Mouse (Mus musculus) stomach, embryonic 16.5 days (tissue): ENCODE data around the gene Rhoj. TPM values are rescaled to one million over a fixed set of nuclear protein-coding genes. Genes with fewer than 3 reads are reported as not detected.

Source experiments
- ATAC-seq: fragments of 200-750 bp; cut with Nextera tagmentation; 2 replicates; pipeline ENCODE4 v1.8.0; 2017; ENCODE audit warnings: moderate number of reproducible peaks, moderate TSS enrichment; ENCODE audit not compliant: insufficient read depth, low FRiP score
- H3K27ac ChIP-seq: fragments of 300-500 bp; sonication (generic); 2 replicates; pipeline ENCODE4 v1.5.1; 2014; ENCODE audit warnings: low read length
- H3K27me3 ChIP-seq: fragments of 300-500 bp; sonication (generic); 2 replicates; pipeline ENCODE4 v1.6.1; 2014; ENCODE audit warnings: low read length, control low read depth, mixed read lengths; ENCODE audit not compliant: control insufficient read depth, insufficient read depth
- H3K36me3 ChIP-seq: fragments of 300-500 bp; sonication (generic); 2 replicates; pipeline ENCODE4 v1.6.1; 2014; ENCODE audit warnings: low read length; ENCODE audit not compliant: control insufficient read depth, insufficient read depth
- H3K4me1 ChIP-seq: fragments of 300-500 bp; sonication (generic); 2 replicates; pipeline ENCODE4 v1.6.1; 2014; ENCODE audit warnings: low read length, control low read depth, mixed read lengths; ENCODE audit not compliant: control insufficient read depth, insufficient read depth
- H3K4me2 ChIP-seq: fragments of 300-500 bp; sonication (generic); 2 replicates; pipeline ENCODE4 v1.6.1; 2014; ENCODE audit warnings: low read depth, low read length, mixed read lengths
- H3K4me3 ChIP-seq: fragments of 300-500 bp; sonication (generic); replicated peaks from 2 replicates; pipeline ENCODE4 v1.5.1; 2014; ENCODE audit warnings: mild to moderate bottlenecking, low read length
- H3K9ac ChIP-seq: fragments of 300-500 bp; sonication (generic); 2 replicates; pipeline ENCODE4 v1.6.1; 2014; ENCODE audit warnings: low read length
- H3K9me3 ChIP-seq: fragments of 300-500 bp; sonication (generic); replicated peaks from 2 replicates; pipeline ENCODE4 v1.6.1; 2016; ENCODE audit warnings: low read length, control low read depth; ENCODE audit not compliant: control insufficient read depth
- WGBS: fragments of 180-500 bp; shearing (Covaris S2); extraction: QIAGEN DNeasy Blood & Tissue Kit; methylation state at CpG from one replicate; pipeline ENCODE4 v1.1.7; 2014; 5-methylcytosine and 5-hydroxymethylcytosine counted together
- polyA plus RNA-seq: library from polyadenylated mRNA; unstranded; fragments of >200 nt; fragmentation: Nextera tagmentation; extraction: Ambion mirVana; gene quantifications from 2 replicates; pipeline ENCODE4 v1.2.1, GENCODE M21; 2015

Gene Rhoj
- polyA plus RNA-seq: 68.1 and 72.7 TPM in 2 replicates

DNA sequence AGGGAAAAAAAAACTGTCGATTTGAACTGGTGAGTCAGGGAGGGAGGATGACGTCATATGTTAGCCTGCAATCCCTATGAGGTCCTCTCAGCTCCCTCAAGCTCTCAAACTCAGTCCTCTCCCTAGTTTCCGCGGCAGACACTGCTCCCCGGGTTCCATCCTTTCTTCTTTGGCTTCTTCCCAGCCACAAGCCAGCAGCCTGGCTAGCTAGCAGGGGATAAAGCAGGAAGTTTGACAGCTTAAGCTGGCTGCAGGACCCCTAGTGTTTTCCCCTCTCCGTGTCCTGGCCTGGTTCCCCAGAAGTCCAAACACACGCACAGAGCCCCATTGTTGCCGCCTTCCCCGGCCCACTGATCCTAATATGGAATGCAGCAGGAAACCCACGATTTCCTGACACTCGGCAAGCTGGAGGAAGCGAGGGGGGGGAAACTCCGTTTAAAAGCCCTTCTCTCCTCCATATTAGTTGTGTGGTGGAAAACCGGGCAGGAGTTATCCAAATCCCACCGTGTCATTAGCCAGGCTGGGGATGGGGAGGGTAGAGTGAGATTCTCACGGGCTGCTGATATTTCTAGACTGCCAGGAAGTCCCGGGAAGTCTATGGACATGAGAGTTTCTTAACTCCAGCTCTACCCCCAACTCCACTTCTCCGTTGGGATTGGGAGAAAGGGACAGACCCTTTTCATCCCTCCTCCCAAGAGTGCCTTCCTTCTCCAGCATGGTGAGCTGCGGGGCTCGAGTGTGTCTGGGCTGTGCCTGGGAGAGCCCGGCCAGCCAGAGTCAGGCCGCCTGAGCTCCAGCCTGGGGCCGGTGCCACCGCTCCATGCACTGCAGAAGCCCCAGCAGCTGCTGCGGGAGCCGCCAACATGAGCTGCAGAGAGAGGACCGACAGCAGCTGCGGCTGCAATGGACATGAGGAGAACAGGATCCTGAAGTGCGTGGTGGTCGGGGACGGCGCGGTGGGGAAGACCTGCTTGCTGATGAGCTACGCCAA lies at the start of gene Rhoj:
Rhoj (plus strand) TSS at position 362 of the 991 bp plus-strand sequence.
- ATAC-seq: peak; percentile 90
- peak within 1 kb of the TSS; percentile 92 for H3K27ac ChIP-seq
- no peaks in the 10 kb centered on the region for H3K9me3 ChIP-seq
- peak within 1 kb of the TSS; percentile 62 for H3K4me3 ChIP-seq
- H3K4me1 ChIP-seq: no peaks in the 10 kb centered on the region; the same call in 1 of the 2 replicates
- no peaks in the 10 kb centered on the region for H3K27me3 ChIP-seq
- WGBS: 1% methylated on average over 34 of the region's 34 CpGs
- peak within 1 kb of the TSS; percentile 84 for H3K9ac ChIP-seq
- peak within 1 kb of the TSS; percentile 74 for H3K4me2 ChIP-seq
- H3K36me3 ChIP-seq: no peaks in the 10 kb centered on the region

DNA sequence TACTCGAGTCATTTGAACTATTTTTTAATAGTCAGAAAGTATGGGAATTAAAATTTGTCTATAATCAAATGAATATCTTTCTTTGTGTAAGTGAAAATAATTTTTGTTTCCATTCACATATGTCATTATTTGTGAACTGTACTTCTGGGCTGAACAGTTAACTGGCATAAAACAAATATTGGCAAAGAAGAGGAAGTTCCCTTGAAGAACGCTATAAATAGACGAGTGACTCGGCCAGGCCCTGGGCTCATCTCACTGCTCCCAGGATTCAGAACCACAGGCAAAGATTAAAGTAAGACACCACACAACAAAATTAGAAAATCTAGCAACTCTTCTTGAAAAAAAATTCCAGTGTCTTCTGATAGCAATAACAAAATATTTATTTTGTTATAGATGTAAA lies 36.4 kb upstream of the Rhoj start:
- H3K9me3 ChIP-seq: no peaks in the 10 kb centered on the region
- no peak overlapping the region for H3K9ac ChIP-seq
- no peak overlapping the region for H3K4me2 ChIP-seq
- H3K36me3 ChIP-seq: no peaks in the 10 kb centered on the region
- 26% methylated on average over 4 of the region's 4 CpGs for WGBS
- H3K27me3 ChIP-seq: no peaks in the 10 kb centered on the region
- no peaks in the 10 kb centered on the region for H3K4me1 ChIP-seq
- H3K4me3 ChIP-seq: no peak overlapping the region
- ATAC-seq: no peak
- H3K27ac ChIP-seq: no peak overlapping the region

- Histone ChIP-seq H3K4me3 (no peak overlapping the region), H3K27ac (no peak overlapping the region), H3K9me3 (no peaks in the 10 kb centered on the region), H3K27me3 (no peaks in the 10 kb centered on the region), H3K4me1 (no peaks in the 10 kb centered on the region), H3K36me3 (no peaks in the 10 kb centered on the region), H3K9ac (no peak overlapping the region), H3K4me2 (no peak overlapping the region)
- 53% methylated on average over 2 of the region's 2 CpGs for WGBS
- no peak for ATAC-seq
Measured at GRCm38 (mm10) chr12:75275730-75276129, 32.4 kb upstream of the Rhoj start.

DNA sequence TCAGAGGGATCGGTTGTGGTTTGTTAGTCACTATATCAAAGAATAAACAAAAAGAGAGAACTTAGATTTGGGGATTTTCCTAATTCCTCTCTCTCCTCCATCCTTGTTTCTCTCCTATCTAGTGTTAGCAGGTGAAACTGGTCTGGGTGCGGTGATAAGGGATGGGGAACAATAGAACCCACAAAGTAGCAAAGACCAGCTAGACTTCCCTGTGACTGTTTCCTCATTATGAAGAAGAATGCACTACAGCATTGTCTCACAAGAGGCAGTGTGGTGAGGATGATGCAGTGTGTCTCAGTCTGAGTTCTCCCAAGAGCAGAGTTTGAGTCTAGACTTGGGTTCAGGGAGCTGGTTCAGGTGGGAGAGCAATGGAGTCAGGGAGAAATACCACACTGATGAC lies 30.7 kb upstream of the Rhoj start:
- Histone ChIP-seq H3K4me1 (no peaks in the 10 kb centered on the region), H3K27ac (no peak overlapping the region), H3K4me2 (no peak overlapping the region), H3K36me3 (no peaks in the 10 kb centered on the region), H3K9me3 (no peaks in the 10 kb centered on the region), H3K4me3 (no peak overlapping the region), H3K9ac (no peak overlapping the region), H3K27me3 (no peaks in the 10 kb centered on the region)
- ATAC-seq: no peak
- whole genome bisulfite sequencing: 78% methylated on average over 2 of the region's 2 CpGs

DNA sequence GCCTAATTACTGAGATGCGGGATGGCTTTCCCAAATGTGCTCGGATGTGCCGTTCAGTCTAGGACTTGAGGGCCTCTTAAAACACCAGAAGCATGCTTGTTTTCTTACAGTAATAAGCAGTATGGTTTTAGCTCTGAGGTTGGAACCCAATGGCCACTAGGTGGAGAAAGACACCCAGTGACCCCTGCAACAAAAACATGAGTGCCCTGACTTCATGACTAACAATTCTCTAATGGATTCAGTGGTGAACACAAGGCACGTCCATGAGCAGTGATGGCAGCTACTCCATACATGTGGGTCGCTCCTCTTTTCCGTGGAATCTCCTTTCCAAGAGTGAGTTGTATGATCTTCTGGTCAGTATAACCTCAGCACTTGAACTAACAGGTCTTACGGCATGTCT lies 27.6 kb upstream of the Rhoj start:
- Histone ChIP-seq H3K4me3 (no peak overlapping the region), H3K27me3 (no peaks in the 10 kb centered on the region), H3K4me2 (no peak overlapping the region), H3K27ac (no peak overlapping the region), H3K9ac (no peak overlapping the region), H3K4me1 (peaks cover 5% of the 10 kb centered on the region; the same call in 1 of the 2 replicates), H3K36me3 (no peaks in the 10 kb centered on the region), H3K9me3 (no peaks in the 10 kb centered on the region)
- WGBS: 69% methylated on average over 7 of the region's 7 CpGs
- no peak for ATAC-seq

- Histone ChIP-seq H3K4me3 (no peak overlapping the region), H3K9ac (no peak overlapping the region), H3K4me1 (peaks cover 5% of the 10 kb centered on the region; the same call in 1 of the 2 replicates), H3K36me3 (no peaks in the 10 kb centered on the region), H3K9me3 (no peaks in the 10 kb centered on the region), H3K4me2 (no peak overlapping the region), H3K27me3 (no peaks in the 10 kb centered on the region), H3K27ac (no peak overlapping the region)
- 16% methylated on average over 2 of the region's 2 CpGs for WGBS
- peak; percentile 33; the same call in 1 of the 2 replicates for ATAC-seq
Measured at GRCm38 (mm10) chr12:75283226-75283625, 24.9 kb upstream of the Rhoj start.

- Histone ChIP-seq H3K36me3 (no peaks in the 10 kb centered on the region), H3K27ac (no peak overlapping the region), H3K4me3 (no peak overlapping the region), H3K27me3 (no peaks in the 10 kb centered on the region), H3K9me3 (no peaks in the 10 kb centered on the region), H3K9ac (no peak overlapping the region), H3K4me2 (no peak overlapping the region), H3K4me1 (peaks cover 5% of the 10 kb centered on the region; the same call in 1 of the 2 replicates)
- 69% methylated on average over 3 of the region's 3 CpGs for WGBS
- ATAC-seq: no peak
Measured at GRCm38 (mm10) chr12:75286166-75286565, 22.0 kb upstream of the Rhoj start.

DNA sequence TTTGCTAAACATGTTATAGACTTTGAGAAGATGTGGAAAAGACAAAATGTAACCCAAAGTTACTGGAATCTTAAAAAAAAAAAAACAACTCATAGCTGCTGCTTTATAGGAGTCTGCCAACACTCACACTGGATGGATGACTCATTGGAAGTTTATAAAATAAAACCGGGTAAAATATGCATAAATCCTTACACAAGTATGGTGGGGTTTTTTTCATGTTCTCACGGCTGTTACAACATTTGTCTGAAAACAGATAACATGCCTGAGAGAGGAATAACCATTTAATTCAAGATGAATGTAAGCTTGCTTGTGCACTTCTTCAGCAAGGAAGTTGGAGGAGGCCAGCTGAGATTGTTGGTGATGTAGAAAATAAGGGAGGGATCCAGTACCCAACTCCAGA lies 17.6 kb upstream of the Rhoj start:
- no peak for ATAC-seq

GRCm38 (mm10) chr12:75291556-75291955 lies 16.6 kb upstream of the Rhoj start:
- Histone ChIP-seq H3K4me3 (no peak overlapping the region), H3K27me3 (no peaks in the 10 kb centered on the region), H3K27ac (no peak overlapping the region), H3K9ac (no peak overlapping the region), H3K9me3 (no peaks in the 10 kb centered on the region), H3K4me2 (no peak overlapping the region), H3K36me3 (no peaks in the 10 kb centered on the region), H3K4me1 (no peaks in the 10 kb centered on the region)
- ATAC-seq: no peak
- WGBS: 95% methylated on average over 5 of the region's 5 CpGs

More for the DNA sequence above, 17.6 kb upstream of the Rhoj start:
- 45% methylated on average over 2 of the region's 2 CpGs for WGBS
- no peaks in the 10 kb centered on the region for H3K4me1 ChIP-seq
- H3K9ac ChIP-seq: no peak overlapping the region
- no peak overlapping the region for H3K4me2 ChIP-seq
- no peaks in the 10 kb centered on the region for H3K27me3 ChIP-seq
- no peaks in the 10 kb centered on the region for H3K36me3 ChIP-seq
- no peak overlapping the region for H3K4me3 ChIP-seq
- H3K27ac ChIP-seq: no peak overlapping the region
- H3K9me3 ChIP-seq: no peaks in the 10 kb centered on the region
